Mouse (Mus musculus): ENCODE measurements around the gene 2410015M20Rik.

DNA sequence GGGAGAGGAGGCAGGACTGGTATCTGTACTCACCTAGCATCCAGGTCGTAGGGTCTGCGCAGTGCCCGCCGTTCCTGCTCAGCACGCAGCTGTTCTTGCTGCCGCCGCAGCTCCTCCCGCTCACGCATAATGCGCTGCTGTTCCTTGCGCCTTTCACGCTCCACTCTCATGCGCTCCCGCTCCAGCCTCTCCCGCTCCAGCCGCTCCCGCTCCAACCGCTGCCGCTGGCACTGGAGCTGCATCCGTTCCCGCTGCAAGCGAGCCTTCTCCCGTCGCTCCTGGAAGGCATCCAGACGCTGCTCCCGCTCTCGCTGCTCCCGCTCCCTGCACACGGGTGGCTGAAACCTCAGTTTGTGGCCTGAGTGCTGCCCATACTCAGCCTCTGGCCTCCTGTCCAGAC is 43.3 kb downstream of the 2410015M20Rik start:
- TF ChIP-seq CTCF (IDR thresholded peaks at IDR 0.05; ENCODE audit: control insufficient read depth, insufficient read depth, insufficient read length) (no peak), MAX (IDR thresholded peaks at IDR 0.05) (no peak), USF1 (IDR thresholded peaks at IDR 0.05; ENCODE audit: low read depth) (no peak), MYOD1 (IDR thresholded peaks at IDR 0.05; ENCODE audit: control insufficient read depth, insufficient read length, low read depth) (no peak), MYOG (IDR thresholded peaks at IDR 0.05; ENCODE audit: control insufficient read depth, extremely low read depth, insufficient read length) (no peak), FOSL1 (IDR thresholded peaks at IDR 0.05; ENCODE audit: insufficient read depth, low read length, poor library complexity, severe bottlenecking) (no peak)
